Mouse (Mus musculus) limb, embryonic 10.5 days (tissue): ENCODE data around the gene Pelo. TPM values are rescaled to one million over a fixed set of nuclear protein-coding genes. Genes with fewer than 3 reads are reported as not detected.
A peak's percentile ranks its signal among the peaks of the same experiment; 100 is the strongest.

Experiments
- DNase-seq: peaks from one replicate; pipeline ENCODE4 v3.0.0-alpha.2; 2017; ENCODE audit warnings: low spot score
- H3K27ac ChIP-seq: fragments of 300-500 bp; sonication (generic); 2 replicates; pipeline ENCODE4 v1.5.1; 2016; ENCODE audit warnings: mild to moderate bottlenecking
- H3K27me3 ChIP-seq: fragments of 300-500 bp; sonication (generic); 2 replicates; pipeline ENCODE4 v1.6.1; 2016; ENCODE audit warnings: low read depth, mild to moderate bottlenecking; ENCODE audit not compliant: poor library complexity, severe bottlenecking
- H3K36me3 ChIP-seq: fragments of 300-500 bp; sonication (generic); 2 replicates; pipeline ENCODE4 v1.6.1; 2016; ENCODE audit warnings: mild to moderate bottlenecking, moderate library complexity
- H3K4me1 ChIP-seq: fragments of 300-500 bp; sonication (generic); 2 replicates; pipeline ENCODE4 v1.6.1; 2016
- H3K4me3 ChIP-seq: fragments of 300-500 bp; sonication (generic); 2 replicates; pipeline ENCODE4 v1.5.1; 2016; ENCODE audit warnings: mild to moderate bottlenecking, moderate library complexity
- H3K9me3 ChIP-seq: fragments of 300-500 bp; sonication (generic); replicated peaks from 2 replicates; pipeline ENCODE4 v1.6.1; 2016; ENCODE audit warnings: mild to moderate bottlenecking
- WGBS: fragments of 180-500 bp; shearing (Covaris S2); methylation state at CpG from one replicate; pipeline ENCODE4 v1.1.7; 2016; 5-methylcytosine and 5-hydroxymethylcytosine counted together
- polyA plus RNA-seq: library from polyadenylated mRNA; unstranded; fragments of >200 nt; fragmentation: Nextera tagmentation; extraction: Ambion mirVana; gene quantifications from 2 replicates; pipeline ENCODE4 v1.2.1, GENCODE M21; 2016

Gene Pelo
- 6.7 and 7.4 TPM in 2 replicates for polyA plus RNA-seq

DNA sequence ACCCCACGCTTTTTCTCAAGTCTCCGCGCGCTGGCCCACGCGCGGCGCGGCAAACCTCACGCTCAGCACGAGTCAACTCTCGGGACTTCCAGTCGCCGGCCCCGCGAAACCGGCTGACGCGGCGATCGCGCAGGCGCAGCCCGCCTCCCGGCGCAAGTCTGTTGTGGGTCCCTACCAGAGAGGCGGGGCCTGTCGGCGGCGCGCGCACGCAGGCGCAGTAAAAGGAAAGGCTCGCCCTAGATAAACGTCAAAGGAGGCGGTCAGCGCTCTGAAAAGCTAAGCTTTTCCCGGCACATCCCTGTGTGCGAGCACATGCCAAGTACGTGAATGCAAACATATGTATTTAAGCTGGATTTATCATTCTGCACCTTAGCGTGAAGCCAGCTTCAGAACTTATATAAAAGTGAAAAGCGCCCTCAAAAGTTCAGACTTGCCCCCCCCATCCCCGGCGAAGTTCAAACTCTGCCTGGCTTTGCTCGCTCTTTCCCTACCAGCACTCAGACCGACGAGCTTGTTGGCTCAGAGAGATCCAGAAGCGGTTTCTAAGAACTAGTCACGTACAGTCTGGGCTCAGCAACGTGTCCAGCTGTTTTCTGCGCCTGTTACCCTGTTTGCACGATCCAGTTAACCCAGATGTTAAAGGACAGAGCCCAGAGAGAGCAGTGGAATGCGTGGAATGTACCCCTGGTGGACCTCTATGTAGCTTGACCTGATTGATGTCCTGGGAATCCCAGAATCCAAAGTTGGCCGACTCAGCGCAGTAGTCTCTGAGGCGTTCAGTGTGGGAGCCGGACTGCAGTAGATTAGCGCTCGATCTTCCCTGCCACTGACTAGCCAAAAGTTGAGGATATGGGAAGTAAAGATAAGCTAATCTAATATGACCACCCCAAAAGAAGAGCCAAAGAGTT is at the start of gene Pelo:
TSS of gene Pelo (minus strand) at position 118 of the 908 bp plus-strand sequence.
- Histone ChIP-seq H3K27me3 (no peaks in the 10 kb centered on the region), H3K9me3 (no peaks in the 10 kb centered on the region), H3K4me1 (peaks cover 26% of the 10 kb centered on the region), H3K4me3 (peak within 1 kb of the TSS; percentile 78), H3K27ac (peak within 1 kb of the TSS; percentile 95), H3K36me3 (peaks cover 40% of the 10 kb centered on the region)
- DNase-seq = peak; percentile 93
- under 1% methylated on average over 60 of the region's 60 CpGs for WGBS

DNA sequence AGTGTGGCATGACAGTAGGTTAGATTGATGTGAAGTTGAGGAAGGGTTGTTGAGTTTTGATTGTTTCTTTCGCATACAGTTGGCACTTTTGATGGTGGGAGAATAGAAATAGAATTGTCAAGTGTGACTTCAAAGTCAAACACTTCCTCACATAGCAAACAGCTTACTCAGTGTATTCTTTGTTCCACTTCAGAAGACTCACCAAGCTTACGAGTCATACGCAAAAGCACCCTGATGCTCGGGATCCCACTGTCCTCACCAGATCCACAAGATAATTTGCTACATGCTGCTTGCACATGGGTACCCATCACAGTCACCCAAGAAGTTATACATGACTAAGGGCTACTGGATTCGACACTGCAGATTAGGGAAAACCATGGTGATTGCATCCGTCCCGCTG is 48.5 kb upstream of the Pelo start:
- H3K4me1 ChIP-seq = no peaks in the 10 kb centered on the region
- no peaks in the 10 kb centered on the region for H3K36me3 ChIP-seq
- no peaks in the 10 kb centered on the region for H3K9me3 ChIP-seq
- no peak for DNase-seq
- H3K27ac ChIP-seq = no peak overlapping the region
- no peaks in the 10 kb centered on the region for H3K27me3 ChIP-seq
- H3K4me3 ChIP-seq = no peak overlapping the region
- 89% methylated on average over 7 of the region's 7 CpGs for WGBS

DNA sequence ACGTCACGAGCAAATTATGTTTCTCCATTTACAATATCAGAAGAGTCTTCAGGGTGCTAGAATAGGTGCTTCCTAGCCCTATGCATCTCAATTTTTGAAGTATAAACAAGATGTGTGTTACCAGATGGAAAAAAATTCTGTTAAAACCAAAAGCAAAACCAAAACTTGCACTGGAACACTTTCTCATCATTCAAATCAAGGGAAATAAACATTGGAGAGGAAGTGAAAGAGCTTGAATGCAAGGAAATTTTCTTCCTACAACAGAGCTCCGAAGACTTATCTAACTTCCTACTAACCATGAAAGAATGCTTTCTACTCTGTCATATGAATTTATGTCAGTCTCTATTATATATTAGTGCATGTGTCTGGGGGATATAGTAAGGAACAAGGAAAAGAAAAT is 46.8 kb upstream of the Pelo start:
- Histone ChIP-seq H3K4me1 (no peaks in the 10 kb centered on the region), H3K9me3 (no peaks in the 10 kb centered on the region), H3K4me3 (no peak overlapping the region), H3K27ac (no peak overlapping the region), H3K27me3 (no peaks in the 10 kb centered on the region), H3K36me3 (no peaks in the 10 kb centered on the region)
- DNase-seq = no peak
- WGBS = 87% methylated on average over 3 of the region's 3 CpGs

DNA sequence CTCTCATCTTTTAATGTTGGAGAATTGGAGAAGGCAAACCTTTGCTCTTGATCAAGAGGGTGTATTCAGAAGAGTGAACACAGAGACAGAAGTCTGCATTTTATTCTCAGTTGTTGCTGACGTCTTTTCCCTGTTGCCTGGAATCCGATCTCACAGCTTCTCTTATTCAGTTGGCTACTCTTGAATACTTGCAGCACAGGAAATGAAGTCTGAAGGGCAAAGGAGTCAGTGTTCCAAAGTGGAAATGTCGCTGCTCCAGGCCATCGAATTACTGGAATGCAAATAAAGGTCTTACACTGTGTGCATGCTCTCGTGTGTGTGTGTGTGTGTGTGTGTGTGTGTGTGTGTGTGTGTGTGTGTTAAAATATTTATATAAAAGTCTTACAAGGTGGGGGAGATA is 42.4 kb upstream of the Pelo start:
- DNase-seq = no peak
- Histone ChIP-seq H3K27me3 (no peaks in the 10 kb centered on the region), H3K27ac (no peak overlapping the region), H3K36me3 (no peaks in the 10 kb centered on the region), H3K4me1 (no peaks in the 10 kb centered on the region), H3K4me3 (no peak overlapping the region), H3K9me3 (no peaks in the 10 kb centered on the region)
- 41% methylated on average over 5 of the region's 5 CpGs for WGBS

DNA sequence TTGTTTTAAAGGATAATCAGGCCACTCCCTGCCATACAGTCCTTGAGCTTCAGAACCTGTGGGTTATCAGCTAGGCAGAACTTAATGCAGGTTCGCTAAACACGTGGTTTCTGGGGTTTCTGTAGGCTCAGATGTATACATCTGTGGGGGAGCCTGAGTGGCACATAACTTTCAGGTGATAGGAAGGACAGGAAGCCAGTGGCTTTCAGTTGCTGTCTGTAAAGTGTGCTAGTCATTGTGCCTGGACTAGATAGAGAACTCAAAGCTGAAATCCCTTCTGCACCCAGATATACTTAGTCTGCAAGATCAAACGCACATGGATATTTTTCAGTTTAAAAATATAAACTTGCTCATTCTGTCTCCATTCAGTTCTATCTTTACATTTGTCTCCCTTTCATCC is 41.4 kb upstream of the Pelo start:
- no peaks in the 10 kb centered on the region for H3K36me3 ChIP-seq
- H3K27ac ChIP-seq = no peak overlapping the region
- no peaks in the 10 kb centered on the region for H3K27me3 ChIP-seq
- no peaks in the 10 kb centered on the region for H3K9me3 ChIP-seq
- no peak overlapping the region for H3K4me3 ChIP-seq
- H3K4me1 ChIP-seq = no peaks in the 10 kb centered on the region
- WGBS = 81% methylated on average over 3 of the region's 3 CpGs
- no peak for DNase-seq

DNA sequence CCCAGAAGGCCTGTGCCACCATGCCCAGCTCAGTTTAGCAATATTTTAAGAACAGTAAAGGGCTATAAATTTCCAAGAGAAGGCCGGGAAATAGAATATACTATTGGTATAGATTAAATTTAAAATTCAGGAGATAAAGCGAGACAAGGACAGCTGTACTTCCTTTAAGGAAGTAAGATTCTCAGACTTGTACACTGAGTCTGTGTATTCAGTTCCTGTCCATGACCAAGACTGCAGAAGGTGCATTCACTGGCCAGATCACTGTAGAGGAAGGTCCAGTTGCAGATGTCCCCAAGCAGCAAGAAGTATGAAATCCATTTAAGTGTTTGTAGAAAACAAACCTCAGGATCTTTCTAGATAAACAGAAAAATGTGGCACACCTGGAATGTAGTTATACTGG is 40.0 kb upstream of the Pelo start:
- Histone ChIP-seq H3K36me3 (no peaks in the 10 kb centered on the region), H3K27ac (no peak overlapping the region), H3K4me3 (no peak overlapping the region), H3K9me3 (no peaks in the 10 kb centered on the region), H3K4me1 (no peaks in the 10 kb centered on the region), H3K27me3 (no peaks in the 10 kb centered on the region)
- no peak for DNase-seq
- 85% methylated on average over 2 of the region's 2 CpGs for WGBS

DNA sequence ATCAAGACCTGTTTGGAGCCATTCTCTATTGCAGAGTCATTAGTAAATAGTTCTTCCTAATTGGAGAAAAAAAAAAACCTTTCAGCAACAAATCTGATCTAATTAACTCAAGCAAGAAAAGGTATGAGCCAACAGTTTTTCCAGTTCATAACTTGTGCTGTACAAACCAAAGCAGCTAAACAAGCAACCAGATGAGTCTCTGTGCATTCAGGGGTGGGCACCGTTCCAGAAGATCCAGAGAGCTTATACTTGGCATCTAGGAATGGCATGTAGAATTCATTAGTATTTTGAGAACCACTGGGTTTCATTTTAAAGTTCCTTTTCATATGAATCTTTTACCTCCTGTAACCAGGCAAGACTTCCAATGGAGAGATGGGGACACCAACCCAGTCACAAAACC is 37.8 kb upstream of the Pelo start:
- Histone ChIP-seq H3K4me1 (no peaks in the 10 kb centered on the region), H3K36me3 (no peaks in the 10 kb centered on the region), H3K4me3 (no peak overlapping the region), H3K27ac (no peak overlapping the region), H3K27me3 (no peaks in the 10 kb centered on the region), H3K9me3 (no peaks in the 10 kb centered on the region)
- 92% methylated on average over 1 of the region's 1 CpGs for WGBS
- no peak for DNase-seq

DNA sequence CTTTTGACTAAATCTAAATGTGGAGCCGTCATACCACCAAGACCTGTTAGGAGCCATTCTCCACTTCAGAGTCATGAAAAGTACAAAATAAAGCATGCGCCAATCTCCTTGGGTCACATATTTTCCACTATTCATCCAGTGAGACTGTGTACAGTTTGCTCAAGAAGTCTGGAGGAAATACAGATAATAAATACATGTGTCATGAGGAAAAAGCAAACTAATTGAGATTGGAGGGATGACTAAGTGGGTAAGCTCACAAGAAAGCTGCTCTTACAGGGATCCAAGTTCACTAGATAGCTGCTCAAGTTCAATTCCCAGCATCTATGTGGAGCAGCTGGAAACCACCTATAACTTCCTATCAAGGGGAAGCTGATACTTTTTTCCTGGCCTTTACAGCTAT is 36.5 kb upstream of the Pelo start:
- no peak overlapping the region for H3K27ac ChIP-seq
- no peaks in the 10 kb centered on the region for H3K4me1 ChIP-seq
- 98% methylated on average over 2 of the region's 2 CpGs for WGBS
- no peak for DNase-seq
- H3K36me3 ChIP-seq = no peaks in the 10 kb centered on the region
- H3K9me3 ChIP-seq = no peaks in the 10 kb centered on the region
- H3K27me3 ChIP-seq = no peaks in the 10 kb centered on the region
- H3K4me3 ChIP-seq = no peak overlapping the region

DNA sequence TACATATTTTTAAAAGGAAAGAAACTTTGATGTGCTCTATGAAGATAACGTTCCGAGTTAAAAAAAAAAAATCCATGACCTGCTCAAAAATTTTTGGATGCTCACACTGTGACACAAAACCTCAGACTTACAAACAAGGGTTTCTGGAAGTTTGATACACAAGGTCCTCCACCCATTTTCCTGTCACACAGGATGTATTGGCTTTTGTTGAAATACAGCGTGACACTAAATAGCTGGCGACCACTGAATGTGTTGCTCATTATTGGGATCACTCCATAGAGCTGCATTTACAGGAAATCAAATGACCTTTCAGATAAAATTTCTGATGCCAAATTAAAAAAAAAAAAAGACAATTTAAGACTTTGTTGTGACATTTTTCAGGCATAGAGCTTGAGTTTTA is 35.1 kb upstream of the Pelo start:
- WGBS = 91% methylated on average over 4 of the region's 4 CpGs
- DNase-seq = no peak
- H3K4me1 ChIP-seq = no peaks in the 10 kb centered on the region

DNA sequence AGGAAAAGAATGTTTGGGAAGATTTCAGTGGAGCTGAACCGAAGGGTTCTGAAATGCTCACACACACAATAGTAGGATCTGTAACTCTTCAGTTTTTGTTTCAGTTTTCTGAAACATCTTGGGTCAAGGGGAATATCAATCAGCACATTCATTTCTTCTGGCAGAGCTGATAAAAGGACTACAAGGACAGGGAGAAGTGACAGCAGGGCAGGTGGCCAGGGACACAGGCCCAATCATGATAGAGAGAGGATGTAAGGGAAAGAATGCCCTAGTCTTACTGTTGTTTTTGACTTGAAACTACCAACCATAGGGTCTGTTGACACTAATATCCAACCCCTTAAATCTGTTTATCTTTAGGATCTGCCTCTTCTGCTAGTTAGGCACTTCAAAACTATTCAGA is 34.5 kb upstream of the Pelo start:
- H3K36me3 ChIP-seq = no peaks in the 10 kb centered on the region
- no peak overlapping the region for H3K4me3 ChIP-seq
- DNase-seq = no peak
- no peaks in the 10 kb centered on the region for H3K27me3 ChIP-seq
- H3K4me1 ChIP-seq = no peaks in the 10 kb centered on the region
- H3K9me3 ChIP-seq = no peaks in the 10 kb centered on the region
- WGBS = 88% methylated on average over 1 of the region's 1 CpGs
- no peak overlapping the region for H3K27ac ChIP-seq

More for the DNA sequence above, 35.1 kb upstream of the Pelo start:
- Histone ChIP-seq H3K4me3 (no peak overlapping the region), H3K9me3 (no peaks in the 10 kb centered on the region), H3K36me3 (no peaks in the 10 kb centered on the region), H3K27ac (no peak overlapping the region), H3K27me3 (no peaks in the 10 kb centered on the region)

DNA sequence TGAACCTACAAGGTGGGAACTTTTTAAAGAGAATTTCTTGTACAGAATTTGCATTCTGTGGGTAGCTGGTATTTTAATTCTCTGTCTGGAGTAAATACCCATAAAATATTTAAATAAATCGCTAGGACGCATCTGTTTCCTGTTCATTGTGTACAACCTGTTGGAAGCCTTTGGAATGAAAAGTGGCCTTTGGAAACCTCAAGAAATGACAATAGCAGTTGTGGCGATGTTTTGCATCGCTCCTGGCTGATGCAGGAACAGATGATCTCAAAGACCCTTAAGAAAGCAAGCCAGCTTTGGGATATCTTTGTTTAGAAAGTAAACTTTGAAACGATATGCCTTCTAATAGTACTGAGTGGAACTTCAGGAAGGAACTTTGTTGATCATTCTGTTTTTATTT is 28.8 kb upstream of the Pelo start:
- no peaks in the 10 kb centered on the region for H3K9me3 ChIP-seq
- no peaks in the 10 kb centered on the region for H3K36me3 ChIP-seq
- no peak overlapping the region for H3K27ac ChIP-seq
- no peak overlapping the region for H3K4me3 ChIP-seq
- H3K4me1 ChIP-seq = no peaks in the 10 kb centered on the region
- 81% methylated on average over 5 of the region's 5 CpGs for WGBS
- no peaks in the 10 kb centered on the region for H3K27me3 ChIP-seq
- no peak for DNase-seq

DNA sequence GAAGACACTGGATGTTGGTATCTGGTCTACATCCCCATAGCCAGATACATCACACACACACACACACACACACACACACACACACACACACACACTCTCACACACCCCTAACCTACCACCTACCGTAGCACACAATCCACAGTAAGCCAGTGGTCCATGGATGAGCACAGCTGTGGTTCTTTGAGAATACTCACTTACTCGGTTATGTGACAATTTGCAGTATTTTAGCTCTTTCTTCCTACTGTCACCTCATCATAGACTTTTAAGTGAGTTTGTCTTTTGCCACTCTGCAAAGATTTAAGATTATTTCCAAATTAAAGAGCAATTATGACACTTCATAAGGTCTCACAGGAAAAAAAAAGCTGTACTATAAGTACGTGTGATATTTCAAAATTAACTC is 28.2 kb upstream of the Pelo start:
- Histone ChIP-seq H3K36me3 (no peaks in the 10 kb centered on the region), H3K9me3 (no peaks in the 10 kb centered on the region), H3K27ac (no peak overlapping the region), H3K4me1 (no peaks in the 10 kb centered on the region), H3K4me3 (no peak overlapping the region), H3K27me3 (no peaks in the 10 kb centered on the region)
- no peak for DNase-seq
- 92% methylated on average over 3 of the region's 3 CpGs for WGBS

DNA sequence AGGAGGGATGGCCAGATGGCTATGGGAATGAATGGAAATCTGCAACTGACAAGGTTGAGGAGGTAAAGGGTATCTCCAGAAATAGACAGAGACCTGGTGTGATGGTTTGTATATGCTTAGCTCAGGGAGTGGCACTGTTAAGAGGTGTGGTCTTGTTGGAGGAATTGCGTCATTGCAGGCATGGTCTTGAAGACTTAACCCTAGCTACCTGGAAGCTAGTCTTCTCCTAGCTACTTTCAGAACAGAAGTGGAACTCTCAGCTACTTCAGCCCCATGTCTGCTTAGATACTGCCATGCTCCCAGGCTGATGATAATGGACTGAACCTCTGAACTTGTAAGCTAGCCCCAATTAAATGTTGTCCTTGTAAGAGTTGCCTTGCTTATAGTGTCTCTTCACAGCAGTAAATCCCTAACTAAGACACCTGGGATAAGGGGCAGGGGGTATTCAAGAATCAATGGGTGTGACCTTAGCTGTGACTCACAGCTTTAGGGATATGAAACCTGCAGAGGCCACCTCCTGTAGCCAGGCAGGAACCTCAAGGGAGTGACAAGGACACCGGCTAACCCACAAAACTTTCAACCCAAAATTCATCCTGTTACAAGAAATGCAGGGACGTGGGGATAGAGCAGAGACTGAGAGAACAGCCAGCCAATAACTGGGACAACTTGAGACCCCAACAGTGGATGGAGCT is 27.1 kb upstream of the Pelo start:
- Histone ChIP-seq H3K4me3 (no peak overlapping the region), H3K27me3 (no peaks in the 10 kb centered on the region), H3K27ac (no peak overlapping the region), H3K36me3 (no peaks in the 10 kb centered on the region), H3K4me1 (no peaks in the 10 kb centered on the region), H3K9me3 (no peaks in the 10 kb centered on the region)
- WGBS = 84% methylated on average over 3 of the region's 3 CpGs
- no peak for DNase-seq
